Mouse (Mus musculus): ENCODE measurements around the gene 4930451I11Rik. TPM values are rescaled to one million over a fixed set of nuclear protein-coding genes. Genes with fewer than 3 reads are reported as not detected.
A peak's percentile ranks its signal among the peaks of the same experiment; 100 is the strongest.

4930451I11Rik gene
- total RNA-seq, 1 experiment = not detected

GRCm38 (mm10) chr7:126847421-126848398 is 16.3 kb upstream of the 4930451I11Rik start:
- peak overlapping the region; percentile 52 for H3K9ac ChIP-seq (ENCODE audit: insufficient read depth, low read depth, low read length, poor library complexity, severe bottlenecking)
- in situ Hi-C loops (cut with MboI; ENCODE audit: low sequenced_read_pairs in 2 of 2, unreplicated experiment in 2 of 2) = no loop called here
- no peak overlapping the region for H3K27ac ChIP-seq (ENCODE audit: insufficient read depth, low read depth, low read length, poor library complexity, severe bottlenecking)
- peak overlapping the region; percentile 63 to 80 for H3K4me3 ChIP-seq (ENCODE audit: insufficient read depth in 1 of 2, low read depth in 1 of 2, low read length in 2 of 2, poor library complexity in 1 of 2, severe bottlenecking in 1 of 2)
- H3K36me3 ChIP-seq (ENCODE audit: control insufficient read depth, insufficient read depth, low read length, poor library complexity, severe bottlenecking) = peaks cover 14% of the 10 kb centered on the region
- H3K4me1 ChIP-seq (ENCODE audit: control insufficient read depth in 2 of 2, insufficient read depth in 2 of 2, low read length in 2 of 2, poor library complexity in 1 of 2) = peaks cover 0 to 19% of the 10 kb centered on the region in 2 experiments; a peak in 2 of 4 replicates
- no peaks in the 10 kb centered on the region for H3K9me3 ChIP-seq (ENCODE audit: control insufficient read depth, insufficient read depth, low read depth, low read length)
- no peak for TF ChIP-seq HCFC1 (IDR thresholded peaks at IDR 0.05; ENCODE audit: borderline replicate concordance, insufficient read depth, low read length)
- TF ChIP-seq CHD2 (IDR thresholded peaks at IDR 0.05; ENCODE audit: low read depth, low read length) = no peak
- TF ChIP-seq ZC3H11A (IDR thresholded peaks at IDR 0.05; ENCODE audit: borderline replicate concordance, low read depth, low read length) = no peak
- no peak for TF ChIP-seq ZNF384 (IDR thresholded peaks at IDR 0.05; ENCODE audit: low read depth, low read length)
- no peak for TF ChIP-seq MAFK (IDR thresholded peaks at IDR 0.05; ENCODE audit: insufficient read depth, low read depth, low read length)
- no peak for DNase-seq (ENCODE audit: low read depth, low spot score)

- H3K9me3 ChIP-seq (ENCODE audit: control insufficient read depth, insufficient read depth, low read depth, low read length) = no peaks in the 10 kb centered on the region
- DNase-seq (ENCODE audit: low read depth, low spot score) = no peak
- peaks cover 0 to 14% of the 10 kb centered on the region in 2 experiments; a peak in 2 of 4 replicates for H3K4me1 ChIP-seq (ENCODE audit: control insufficient read depth in 2 of 2, insufficient read depth in 2 of 2, low read length in 2 of 2, poor library complexity in 1 of 2)
- H3K36me3 ChIP-seq (ENCODE audit: control insufficient read depth, insufficient read depth, low read length, poor library complexity, severe bottlenecking) = peaks cover 9% of the 10 kb centered on the region
- H3K27ac ChIP-seq (ENCODE audit: insufficient read depth, low read depth, low read length, poor library complexity, severe bottlenecking) = no peak within 1 kb of the TSS
- peak within 1 kb of the TSS; percentile 63 to 80 for H3K4me3 ChIP-seq (ENCODE audit: insufficient read depth in 1 of 2, low read depth in 1 of 2, low read length in 2 of 2, poor library complexity in 1 of 2, severe bottlenecking in 1 of 2)
- in situ Hi-C loops (cut with MboI; ENCODE audit: low sequenced_read_pairs in 2 of 2, unreplicated experiment in 2 of 2) = no loop called here
- H3K9ac ChIP-seq (ENCODE audit: insufficient read depth, low read depth, low read length, poor library complexity, severe bottlenecking) = peak within 1 kb of the TSS; percentile 52
- TF ChIP-seq HCFC1 (IDR thresholded peaks at IDR 0.05; ENCODE audit: borderline replicate concordance, insufficient read depth, low read length) = no peak
- no peak for TF ChIP-seq MAFK (IDR thresholded peaks at IDR 0.05; ENCODE audit: insufficient read depth, low read depth, low read length)
- no peak for TF ChIP-seq ZNF384 (IDR thresholded peaks at IDR 0.05; ENCODE audit: low read depth, low read length)
- no peak for TF ChIP-seq ZC3H11A (IDR thresholded peaks at IDR 0.05; ENCODE audit: borderline replicate concordance, low read depth, low read length)
- TF ChIP-seq CHD2 (IDR thresholded peaks at IDR 0.05; ENCODE audit: low read depth, low read length) = no peak
These were observed 15.6 kb upstream of the 4930451I11Rik start, which contains the start of gene Doc2a for GRCm38 (mm10) chr7:126847116-126847420. Gene Doc2a, plus strand, starts transcription at chr7:126847416.

DNA sequence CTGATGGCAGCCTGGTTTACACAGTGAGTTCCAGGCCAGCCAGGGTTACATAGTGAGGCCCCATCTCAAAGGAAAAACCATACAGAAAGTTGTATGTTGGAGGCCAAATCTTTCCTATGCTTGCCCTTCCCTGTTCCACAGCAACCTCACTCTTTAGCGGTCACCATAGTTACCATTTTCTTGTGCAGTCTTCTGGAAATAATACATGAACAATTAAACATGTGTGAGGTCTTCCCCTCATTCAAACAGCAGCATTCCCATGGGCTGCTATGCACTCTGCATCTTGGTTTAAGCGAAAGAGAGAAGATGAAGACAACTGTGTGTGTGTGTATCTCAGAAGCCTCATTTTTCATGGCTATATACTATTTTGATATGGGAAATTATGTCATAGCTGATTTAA is 14.1 kb upstream of the 4930451I11Rik start:
- Histone ChIP-seq H3K27ac (ENCODE audit: insufficient read depth, low read depth, low read length, poor library complexity, severe bottlenecking) (no peak overlapping the region), H3K4me1 (ENCODE audit: control insufficient read depth in 2 of 2, insufficient read depth in 2 of 2, low read length in 2 of 2, poor library complexity in 1 of 2) (peaks cover 0 to 2% of the 10 kb centered on the region in 2 experiments; a peak in 1 of 4 replicates), H3K36me3 (ENCODE audit: control insufficient read depth, insufficient read depth, low read length, poor library complexity, severe bottlenecking) (no peaks in the 10 kb centered on the region), H3K4me3 (ENCODE audit: insufficient read depth in 1 of 2, low read depth in 1 of 2, low read length in 2 of 2, poor library complexity in 1 of 2, severe bottlenecking in 1 of 2) (no peak overlapping the region), H3K9me3 (ENCODE audit: control insufficient read depth, insufficient read depth, low read depth, low read length) (no peaks in the 10 kb centered on the region), H3K9ac (ENCODE audit: insufficient read depth, low read depth, low read length, poor library complexity, severe bottlenecking) (no peak overlapping the region)
- TF ChIP-seq MAFK (IDR thresholded peaks at IDR 0.05; ENCODE audit: insufficient read depth, low read depth, low read length) (no peak), CHD2 (IDR thresholded peaks at IDR 0.05; ENCODE audit: low read depth, low read length) (no peak), ZC3H11A (IDR thresholded peaks at IDR 0.05; ENCODE audit: borderline replicate concordance, low read depth, low read length) (no peak), HCFC1 (IDR thresholded peaks at IDR 0.05; ENCODE audit: borderline replicate concordance, insufficient read depth, low read length) (no peak), ZNF384 (IDR thresholded peaks at IDR 0.05; ENCODE audit: low read depth, low read length) (no peak)
- in situ Hi-C loops (cut with MboI; ENCODE audit: low sequenced_read_pairs in 2 of 2, unreplicated experiment in 2 of 2) = no loop called here
- DNase-seq (ENCODE audit: low read depth, low spot score) = no peak

DNA sequence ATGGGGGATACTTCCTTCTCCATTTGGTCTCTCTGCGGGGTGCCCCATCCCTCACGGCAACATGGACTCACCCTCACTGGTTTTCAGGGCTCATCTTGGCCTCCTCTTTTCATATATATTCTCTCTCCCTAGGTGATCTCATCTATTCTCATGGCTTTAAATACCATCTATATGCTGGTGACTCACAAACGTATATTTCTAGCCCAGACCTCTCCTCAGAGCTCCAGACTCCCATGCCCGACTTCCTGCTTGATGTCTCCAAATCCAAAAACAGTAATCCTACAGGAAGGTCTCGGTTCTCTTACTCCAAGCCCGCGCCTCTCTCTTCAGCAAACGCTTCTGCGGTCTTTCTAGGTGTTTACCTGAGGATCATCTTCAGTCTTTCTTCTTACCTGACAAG is 11.8 kb upstream of the 4930451I11Rik start:
- no peak overlapping the region for H3K9ac ChIP-seq (ENCODE audit: insufficient read depth, low read depth, low read length, poor library complexity, severe bottlenecking)
- no peak overlapping the region for H3K27ac ChIP-seq (ENCODE audit: insufficient read depth, low read depth, low read length, poor library complexity, severe bottlenecking)
- no peaks in the 10 kb centered on the region for H3K9me3 ChIP-seq (ENCODE audit: control insufficient read depth, insufficient read depth, low read depth, low read length)
- H3K36me3 ChIP-seq (ENCODE audit: control insufficient read depth, insufficient read depth, low read length, poor library complexity, severe bottlenecking) = no peaks in the 10 kb centered on the region
- TF ChIP-seq ZC3H11A (IDR thresholded peaks at IDR 0.05; ENCODE audit: borderline replicate concordance, low read depth, low read length) (no peak), HCFC1 (IDR thresholded peaks at IDR 0.05; ENCODE audit: borderline replicate concordance, insufficient read depth, low read length) (no peak), MAFK (IDR thresholded peaks at IDR 0.05; ENCODE audit: insufficient read depth, low read depth, low read length) (no peak), ZNF384 (IDR thresholded peaks at IDR 0.05; ENCODE audit: low read depth, low read length) (no peak), CHD2 (IDR thresholded peaks at IDR 0.05; ENCODE audit: low read depth, low read length) (no peak)
- no peak for DNase-seq (ENCODE audit: low read depth, low spot score)
- H3K4me3 ChIP-seq (ENCODE audit: insufficient read depth in 1 of 2, low read depth in 1 of 2, low read length in 2 of 2, poor library complexity in 1 of 2, severe bottlenecking in 1 of 2) = no peak overlapping the region
- in situ Hi-C loops (cut with MboI; ENCODE audit: low sequenced_read_pairs in 2 of 2, unreplicated experiment in 2 of 2) = no loop called here
- H3K4me1 ChIP-seq (ENCODE audit: control insufficient read depth in 2 of 2, insufficient read depth in 2 of 2, low read length in 2 of 2, poor library complexity in 1 of 2) = peaks cover 0 to 2% of the 10 kb centered on the region in 2 experiments; a peak in 1 of 4 replicates

Data from ES-E14 (cell line).